Mouse (Mus musculus): ENCODE results near the gene Rnf113a2.

GRCm38 (mm10) chr12:84456911-84457310 lies 39.9 kb downstream of the Rnf113a2 start:
- TF ChIP-seq CTCF (IDR thresholded peaks at IDR 0.05; ENCODE audit: low read depth, low read length) (no peak), POLR2A (IDR thresholded peaks at IDR 0.05; ENCODE audit: borderline replicate concordance, low read depth, low read length) (no peak)
